ENCODE assay signal across 8 mouse cellular contexts in genomic region chr14:25588946-25589937, GRCm38 (mm10).
DNase-seq lines count a peak whose midpoint lies in the region; ATAC-seq and TF ChIP-seq lines count a peak whose summit lies in the region.

No protein-coding gene starts in this region.

- peaks cover 63% of the 10 kb centered on the region for H3K36me3 ChIP-seq in limb, embryonic 14.5 days (ENCODE audit: control insufficient read depth, insufficient read depth, low read length)
- H3K36me3 ChIP-seq in stomach, postnatal 0 days (ENCODE audit: control insufficient read depth, insufficient read depth, low read length): 0 out of 2 replicates have a peak, but pooled peaks cover 5% of the 10 kb centered on the region

- H3K4me1 ChIP-seq in limb, embryonic 14.5 days (ENCODE audit: control insufficient read depth, insufficient read depth, low read length): peaks cover 58% of the 10 kb centered on the region
- H3K4me1 ChIP-seq in stomach, postnatal 0 days (replicated peaks; ENCODE audit: control insufficient read depth, insufficient read depth): peaks cover 28% of the 10 kb centered on the region

- peak; percentile 70 to 87 for DNase-seq in adrenal gland, adult (ENCODE audit: inconsistent age in 2 of 2, low spot score in 1 of 2)
- DNase-seq in adrenal gland, adult 8-10 months: no peak
- peak; percentile 52 for DNase-seq in retina, postnatal 1 day
- DNase-seq in retina, embryonic 14.5 days (ENCODE audit: low spot score): no peak
- peak; percentile 21 for DNase-seq in limb, embryonic 14.5 days (ENCODE audit: low spot score)
- DNase-seq in stomach, postnatal 0 days (ENCODE audit: low spot score): no peak

- TF ChIP-seq EP300 in stomach, postnatal 0 days (optimal IDR thresholded peaks at IDR 0.05): no peak

- ATAC-seq in granulocyte monocyte progenitor cell, adult 5-6 weeks (replicated peaks; ENCODE audit: poor library complexity, severe bottlenecking): peak; percentile 49
- ATAC-seq in limb, embryonic 14.5 days (ENCODE audit: low FRiP score, low read depth): no peak
- ATAC-seq in stomach, postnatal 0 days (ENCODE audit: low FRiP score, low TSS enrichment): no peak
- ATAC-seq in erythroid progenitor cell, adult 5-6 weeks (replicated peaks; ENCODE audit: low FRiP score, poor library complexity, severe bottlenecking): no peak

- H3K4me2 ChIP-seq in limb, embryonic 14.5 days (replicated peaks; ENCODE audit: low read depth, low read length, severe bottlenecking): no peak overlapping the region
- no peak overlapping the region for H3K4me2 ChIP-seq in stomach, postnatal 0 days (replicated peaks; ENCODE audit: low read depth)

- WGBS in limb, embryonic 14.5 days: 70% methylated on average over 16 of the region's 16 CpGs
- WGBS in stomach, postnatal 0 days: 61% methylated on average over 16 of the region's 16 CpGs

- H3K27ac ChIP-seq in limb, embryonic 14.5 days (replicated peaks; ENCODE audit: low read depth, low read length): 0 out of 2 replicates have a peak overlapping the region, but pooled peaks have one; percentile 7
- H3K27ac ChIP-seq in stomach, postnatal 0 days (replicated peaks): peak overlapping the region; percentile 79

- no peak for TF ChIP-seq POLR2A in limb, embryonic 14.5 days (IDR thresholded peaks at IDR 0.05; ENCODE audit: borderline replicate concordance, extremely low read depth, insufficient read depth, insufficient read length)

- no peaks in the 10 kb centered on the region for H3K9me3 ChIP-seq in limb, embryonic 14.5 days (ENCODE audit: control insufficient read depth, low read length)
- H3K9me3 ChIP-seq in stomach, postnatal 0 days (ENCODE audit: control insufficient read depth, low read length): no peaks in the 10 kb centered on the region

- no peak overlapping the region for H3K4me3 ChIP-seq in limb, embryonic 14.5 days (replicated peaks; ENCODE audit: low read length)
- no peak overlapping the region for H3K4me3 ChIP-seq in stomach, postnatal 0 days (ENCODE audit: low read depth, low read length)

- no peak for TF ChIP-seq CTCF in stomach, postnatal 0 days (IDR thresholded peaks at IDR 0.05; ENCODE audit: low read depth)

- no peak overlapping the region for H3K9ac ChIP-seq in limb, embryonic 14.5 days (ENCODE audit: low read depth, low read length, severe bottlenecking)
- H3K9ac ChIP-seq in stomach, postnatal 0 days (ENCODE audit: low read length): no peak overlapping the region

- H3K27me3 ChIP-seq in limb, embryonic 14.5 days (ENCODE audit: control insufficient read depth, insufficient read depth, low read length): no peaks in the 10 kb centered on the region
- no peaks in the 10 kb centered on the region for H3K27me3 ChIP-seq in stomach, postnatal 0 days (ENCODE audit: control insufficient read depth, insufficient read depth, low read length)

Comparison
In these comparisons a context has a peak if more than half of its experiments do, and no peak if none do; other contexts are left out.
1. DNase-seq: peak in adrenal gland, adult (2 of 2), retina, postnatal 1 day (single experiment) and limb, embryonic 14.5 days (single experiment); none in adrenal gland, adult 8-10 months (single experiment), retina, embryonic 14.5 days (single experiment) and stomach, postnatal 0 days (single experiment).